Mouse (Mus musculus) hindbrain, embryonic 13.5 days (tissue): ENCODE data around the gene Stbd1. TPM values are rescaled to one million over a fixed set of nuclear protein-coding genes. Genes with fewer than 3 reads are reported as not detected.

Source experiments
- ATAC-seq: fragments of 200-750 bp; cut with Nextera tagmentation; 2 replicates; pipeline ENCODE4 v1.8.0; 2017; ENCODE audit warnings: moderate TSS enrichment; ENCODE audit not compliant: low FRiP score
- H3K27ac ChIP-seq: fragments of 300-500 bp; sonication (generic); 2 replicates; pipeline ENCODE4 v1.5.1; 2015; ENCODE audit warnings: inconsistent platforms, mild to moderate bottlenecking, moderate library complexity
- H3K27me3 ChIP-seq: fragments of 300-500 bp; sonication (generic); 2 replicates; pipeline ENCODE4 v1.6.1; 2015; ENCODE audit warnings: mild to moderate bottlenecking, inconsistent platforms
- H3K36me3 ChIP-seq: fragments of 300-500 bp; sonication (generic); 2 replicates; pipeline ENCODE4 v1.6.1; 2015; ENCODE audit warnings: mild to moderate bottlenecking, inconsistent platforms
- H3K4me1 ChIP-seq: fragments of 300-500 bp; sonication (generic); replicated peaks from 2 replicates; pipeline ENCODE4 v1.6.1; 2015; ENCODE audit warnings: inconsistent platforms
- H3K4me2 ChIP-seq: fragments of 300-500 bp; sonication (generic); 2 replicates; pipeline ENCODE4 v1.6.1; 2015; ENCODE audit warnings: inconsistent platforms, mild to moderate bottlenecking, moderate library complexity
- H3K4me3 ChIP-seq: fragments of 300-500 bp; sonication (generic); 2 replicates; pipeline ENCODE4 v1.5.1; 2015; ENCODE audit warnings: mild to moderate bottlenecking, inconsistent platforms
- H3K9ac ChIP-seq: fragments of 300-500 bp; sonication (generic); 2 replicates; pipeline ENCODE4 v1.6.1; 2015; ENCODE audit warnings: mild to moderate bottlenecking, inconsistent platforms
- H3K9me3 ChIP-seq: fragments of 300-500 bp; sonication (generic); 2 replicates; pipeline ENCODE4 v1.6.1; 2016; ENCODE audit warnings: inconsistent platforms
- WGBS: fragments of 180-500 bp; shearing (Covaris S2); methylation state at CpG from one replicate; pipeline ENCODE4 v1.1.7; 2015; 5-methylcytosine and 5-hydroxymethylcytosine counted together
- polyA plus RNA-seq: library from polyadenylated mRNA; unstranded; fragments of >200 nt; fragmentation: Nextera tagmentation; extraction: Ambion mirVana; gene quantifications from 2 replicates; pipeline ENCODE4 v1.2.1, GENCODE M21; 2015

Gene Stbd1
- polyA plus RNA-seq, 1 experiment from 2014 or later: 8.9 TPM

- WGBS: 88% methylated on average over 8 of the region's 8 CpGs
- H3K9ac ChIP-seq: no peak overlapping the region
- no peaks in the 10 kb centered on the region for H3K36me3 ChIP-seq
- no peaks in the 10 kb centered on the region for H3K9me3 ChIP-seq
- H3K4me3 ChIP-seq: no peak overlapping the region
- ATAC-seq: no peak
- H3K27ac ChIP-seq: no peak overlapping the region
- no peak overlapping the region for H3K4me2 ChIP-seq
- no peaks in the 10 kb centered on the region for H3K4me1 ChIP-seq
- H3K27me3 ChIP-seq: peaks cover 10% of the 10 kb centered on the region; the same call in 1 of the 2 replicates
These were observed 6.0 kb upstream of the Stbd1 start for GRCm38 (mm10) chr5:92596865-92597264.

GRCm38 (mm10) chr5:92599030-92599429 lies 3.8 kb upstream of the Stbd1 start:
- no peak for ATAC-seq
- H3K27me3 ChIP-seq: peaks cover 11% of the 10 kb centered on the region; the same call in 1 of the 2 replicates
- 87% methylated on average over 10 of the region's 10 CpGs for WGBS
- no peak overlapping the region for H3K27ac ChIP-seq
- no peaks in the 10 kb centered on the region for H3K9me3 ChIP-seq
- no peak overlapping the region for H3K4me3 ChIP-seq
- no peak overlapping the region for H3K4me2 ChIP-seq
- no peaks in the 10 kb centered on the region for H3K36me3 ChIP-seq
- H3K9ac ChIP-seq: no peak overlapping the region
- no peaks in the 10 kb centered on the region; the same call in 1 of the 2 replicates for H3K4me1 ChIP-seq

- H3K4me3 ChIP-seq: no peak overlapping the region
- H3K27me3 ChIP-seq: peaks cover 13% of the 10 kb centered on the region; the same call in 1 of the 2 replicates
- 70% methylated on average over 10 of the region's 10 CpGs for WGBS
- no peaks in the 10 kb centered on the region; the same call in 1 of the 2 replicates for H3K4me1 ChIP-seq
- H3K9ac ChIP-seq: no peak overlapping the region
- ATAC-seq: no peak
- H3K9me3 ChIP-seq: no peaks in the 10 kb centered on the region
- no peaks in the 10 kb centered on the region for H3K36me3 ChIP-seq
- no peak overlapping the region for H3K4me2 ChIP-seq
- no peak overlapping the region for H3K27ac ChIP-seq
These were observed 1.8 kb downstream of the Stbd1 start for GRCm38 (mm10) chr5:92604452-92605247.

GRCm38 (mm10) chr5:92607492-92608229 lies 4.8 kb downstream of the Stbd1 start:
- 93% methylated on average over 5 of the region's 5 CpGs for WGBS
- Histone ChIP-seq H3K4me1 (no peaks in the 10 kb centered on the region; the same call in 1 of the 2 replicates), H3K9ac (no peak overlapping the region), H3K4me2 (no peak overlapping the region), H3K4me3 (no peak overlapping the region), H3K9me3 (no peaks in the 10 kb centered on the region), H3K27ac (no peak overlapping the region), H3K36me3 (no peaks in the 10 kb centered on the region), H3K27me3 (peaks cover 2% of the 10 kb centered on the region; the same call in 1 of the 2 replicates)
- ATAC-seq: no peak

- H3K4me1 ChIP-seq: no peaks in the 10 kb centered on the region
- no peak overlapping the region for H3K9ac ChIP-seq
- H3K4me3 ChIP-seq: no peak overlapping the region
- no peaks in the 10 kb centered on the region for H3K27me3 ChIP-seq
- no peak overlapping the region for H3K4me2 ChIP-seq
- 86% methylated on average over 4 of the region's 4 CpGs for WGBS
- H3K9me3 ChIP-seq: no peaks in the 10 kb centered on the region
- no peaks in the 10 kb centered on the region for H3K36me3 ChIP-seq
- H3K27ac ChIP-seq: no peak overlapping the region
- no peak for ATAC-seq
These were observed 9.9 kb downstream of the Stbd1 start for GRCm38 (mm10) chr5:92612756-92613155.

GRCm38 (mm10) chr5:92621883-92622282 lies 19.0 kb downstream of the Stbd1 start:
- Histone ChIP-seq H3K27me3 (no peaks in the 10 kb centered on the region), H3K9me3 (no peaks in the 10 kb centered on the region), H3K36me3 (no peaks in the 10 kb centered on the region), H3K9ac (no peak overlapping the region), H3K4me3 (no peak overlapping the region), H3K4me2 (no peak overlapping the region), H3K27ac (no peak overlapping the region), H3K4me1 (no peaks in the 10 kb centered on the region)
- no peak for ATAC-seq
- 90% methylated on average over 5 of the region's 5 CpGs for WGBS

- 85% methylated on average over 7 of the region's 7 CpGs for WGBS
- no peaks in the 10 kb centered on the region for H3K36me3 ChIP-seq
These were observed 25.1 kb downstream of the Stbd1 start for GRCm38 (mm10) chr5:92627896-92628295.

GRCm38 (mm10) chr5:92633526-92633925 lies 30.7 kb downstream of the Stbd1 start:
- WGBS: 61% methylated on average over 4 of the region's 4 CpGs
- Histone ChIP-seq H3K36me3 (no peaks in the 10 kb centered on the region), H3K27ac (no peak overlapping the region), H3K4me2 (no peak overlapping the region), H3K4me1 (no peaks in the 10 kb centered on the region), H3K27me3 (no peaks in the 10 kb centered on the region), H3K4me3 (no peak overlapping the region), H3K9me3 (no peaks in the 10 kb centered on the region), H3K9ac (no peak overlapping the region)
- ATAC-seq: no peak

More at GRCm38 (mm10) chr5:92627896-92628295, 25.1 kb downstream of the Stbd1 start:
- Histone ChIP-seq H3K27ac (no peak overlapping the region), H3K9me3 (no peaks in the 10 kb centered on the region), H3K27me3 (no peaks in the 10 kb centered on the region), H3K4me3 (no peak overlapping the region), H3K4me1 (no peaks in the 10 kb centered on the region), H3K4me2 (no peak overlapping the region), H3K9ac (no peak overlapping the region)
- no peak for ATAC-seq

- H3K27ac ChIP-seq: no peak overlapping the region
- no peaks in the 10 kb centered on the region for H3K9me3 ChIP-seq
- H3K9ac ChIP-seq: no peak overlapping the region
- 80% methylated on average over 3 of the region's 3 CpGs for WGBS
- ATAC-seq: no peak
- H3K4me1 ChIP-seq: no peaks in the 10 kb centered on the region
- no peak overlapping the region for H3K4me3 ChIP-seq
- no peaks in the 10 kb centered on the region for H3K36me3 ChIP-seq
- no peak overlapping the region for H3K4me2 ChIP-seq
- no peaks in the 10 kb centered on the region for H3K27me3 ChIP-seq
These were observed 32.1 kb downstream of the Stbd1 start for GRCm38 (mm10) chr5:92634916-92635315.

- no peaks in the 10 kb centered on the region for H3K36me3 ChIP-seq
- H3K27me3 ChIP-seq: no peaks in the 10 kb centered on the region
- no peak overlapping the region for H3K4me3 ChIP-seq
- no peak overlapping the region for H3K27ac ChIP-seq
- WGBS: 90% methylated on average over 5 of the region's 5 CpGs
- H3K9me3 ChIP-seq: no peaks in the 10 kb centered on the region
- H3K9ac ChIP-seq: no peak overlapping the region
- no peak for ATAC-seq
- H3K4me1 ChIP-seq: no peaks in the 10 kb centered on the region
- H3K4me2 ChIP-seq: no peak overlapping the region
These were observed 33.0 kb downstream of the Stbd1 start for GRCm38 (mm10) chr5:92635891-92636290.

- no peaks in the 10 kb centered on the region for H3K9me3 ChIP-seq
- H3K9ac ChIP-seq: no peak overlapping the region
- no peak overlapping the region for H3K27ac ChIP-seq
- H3K36me3 ChIP-seq: no peaks in the 10 kb centered on the region
- ATAC-seq: no peak
- WGBS: 89% methylated on average over 3 of the region's 3 CpGs
- no peaks in the 10 kb centered on the region for H3K4me1 ChIP-seq
- no peak overlapping the region for H3K4me2 ChIP-seq
- no peaks in the 10 kb centered on the region for H3K27me3 ChIP-seq
- no peak overlapping the region for H3K4me3 ChIP-seq
These were observed 38.0 kb downstream of the Stbd1 start for GRCm38 (mm10) chr5:92640861-92641260.
